Mouse (Mus musculus) adipocyte (in vitro differentiated cells): Measurements from ENCODE around the gene Zfp777.
A peak's percentile ranks its signal among the peaks of the same experiment; 100 is the strongest.

Experiments
- DNase-seq: peaks from one replicate; pipeline ENCODE4 v3.0.0-alpha.2; 2016; ENCODE audit warnings: low spot score

Gene Zfp777

GRCm38 (mm10) chr6:48048426-48049272 lies at the start of gene Zfp777:
Gene Zfp777 (minus strand): TSS chr6:48048911.
- peak; percentile 82 for DNase-seq

GRCm38 (mm10) chr6:48086957-48087715 lies 38.4 kb upstream of the Zfp777 start:
- DNase-seq, result no peak

- DNase-seq, result peak; percentile 88
Observed at GRCm38 (mm10) chr6:48086471-48086878, 37.8 kb upstream of the Zfp777 start, which contains the start of gene Zfp746. Gene Zfp746 (minus strand): TSS chr6:48086593.

DNA sequence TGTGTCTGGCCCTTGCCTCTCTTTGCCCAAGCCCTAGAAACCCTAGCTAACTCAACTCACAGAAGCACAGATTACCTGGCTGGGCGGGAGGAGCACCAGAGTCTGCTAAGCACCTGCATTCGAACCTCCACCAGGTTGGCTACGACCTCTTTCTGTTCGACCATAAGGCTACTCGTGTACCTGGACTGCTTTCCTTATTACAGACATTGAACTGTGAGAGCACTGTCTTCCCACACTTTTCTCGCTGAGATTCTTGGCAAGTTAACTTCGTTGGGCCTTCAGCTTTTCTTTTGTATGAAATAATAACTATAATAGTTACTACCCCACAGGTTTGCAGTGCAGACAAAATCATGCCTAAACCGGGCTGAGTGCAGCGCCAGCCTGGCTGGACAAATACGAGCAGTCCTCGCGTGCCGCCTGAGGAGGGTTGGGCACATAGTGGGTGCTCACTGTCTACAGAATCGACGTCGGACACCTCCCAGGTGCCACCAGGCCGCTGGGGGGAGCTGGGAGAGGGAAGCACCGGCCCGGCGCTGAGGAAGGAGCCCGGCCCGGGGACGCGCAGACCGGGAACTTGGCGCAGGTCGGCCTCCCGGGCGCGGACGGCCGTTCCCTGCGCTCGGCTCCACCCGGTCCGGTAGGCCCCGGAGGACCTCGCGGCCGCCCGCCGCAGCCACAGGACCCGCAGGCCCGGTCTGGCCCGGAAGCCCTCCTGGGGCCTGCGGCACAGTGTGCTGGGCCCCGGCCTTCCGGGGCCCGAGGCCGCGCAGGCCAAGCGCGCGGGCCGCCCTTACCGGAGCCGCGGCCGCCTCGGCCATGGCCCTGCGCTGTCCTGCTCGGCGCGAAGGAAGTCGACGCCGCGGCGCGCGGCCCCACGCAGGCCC lies 37.1 kb upstream of the Zfp777 start:
- DNase-seq, result peak; percentile 66

DNA sequence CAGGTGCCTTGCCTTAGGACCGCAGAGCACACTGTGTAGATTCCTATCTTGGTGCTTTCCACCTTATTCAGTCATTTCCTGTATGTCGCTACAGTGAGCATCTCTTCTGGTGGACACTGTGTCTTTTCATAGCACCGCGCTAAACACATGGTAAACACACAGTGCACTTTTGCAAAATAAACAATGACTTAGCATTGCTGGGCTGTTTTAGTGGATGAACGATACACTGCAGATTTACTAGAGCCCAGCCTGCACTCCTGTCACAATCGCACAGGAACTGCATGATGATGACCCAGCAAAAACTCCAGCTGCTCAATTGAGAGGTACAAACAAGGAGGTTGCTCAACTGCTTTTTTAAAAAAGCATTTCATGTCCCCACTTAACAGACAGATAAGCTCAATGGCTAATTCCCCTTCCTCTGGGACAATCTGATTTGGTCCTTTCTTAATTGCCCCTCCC lies 35.1 kb upstream of the Zfp777 start:
- DNase-seq, result no peak

DNA sequence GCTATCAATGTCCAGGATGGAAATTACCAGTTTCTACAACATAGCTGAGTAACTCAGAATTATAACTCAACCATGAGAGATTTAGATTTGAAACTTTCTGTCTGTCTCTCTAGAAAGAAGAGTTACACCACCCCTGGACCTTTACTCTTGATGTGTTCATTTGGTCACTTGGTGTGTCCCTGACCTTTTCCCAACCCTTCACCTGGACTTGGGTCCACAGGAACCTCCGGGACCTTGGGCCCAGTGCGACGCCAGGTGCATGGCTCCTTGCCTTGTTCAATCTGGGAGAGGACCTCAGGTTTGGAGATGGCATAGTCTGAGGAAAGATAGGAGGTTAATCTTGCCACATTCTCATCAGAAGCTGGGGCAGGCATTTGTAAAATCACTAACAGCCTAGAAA lies 33.2 kb upstream of the Zfp777 start:
- DNase-seq, result no peak

DNA sequence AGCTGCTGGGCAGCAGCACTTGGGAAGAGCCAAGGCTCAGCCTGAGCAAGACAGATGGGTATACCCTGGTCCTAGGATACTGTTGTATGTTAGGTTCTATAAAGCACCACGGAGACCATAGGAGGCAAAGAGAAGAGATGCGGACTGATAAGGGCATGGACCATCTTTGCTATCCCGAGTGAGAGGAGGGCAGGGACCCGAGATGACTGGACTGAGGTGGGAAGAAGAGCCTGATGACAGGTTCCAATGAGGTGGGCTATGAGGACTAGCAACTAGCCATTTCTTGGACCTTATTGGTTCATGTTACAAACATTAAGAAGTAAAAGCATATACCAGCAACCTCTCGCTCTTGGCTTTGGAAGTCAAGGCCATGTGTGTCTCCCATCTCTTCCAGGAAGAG lies 32.3 kb upstream of the Zfp777 start:
- no peak for DNase-seq

GRCm38 (mm10) chr6:48073316-48073715 lies 24.6 kb upstream of the Zfp777 start:
- no peak for DNase-seq

DNA sequence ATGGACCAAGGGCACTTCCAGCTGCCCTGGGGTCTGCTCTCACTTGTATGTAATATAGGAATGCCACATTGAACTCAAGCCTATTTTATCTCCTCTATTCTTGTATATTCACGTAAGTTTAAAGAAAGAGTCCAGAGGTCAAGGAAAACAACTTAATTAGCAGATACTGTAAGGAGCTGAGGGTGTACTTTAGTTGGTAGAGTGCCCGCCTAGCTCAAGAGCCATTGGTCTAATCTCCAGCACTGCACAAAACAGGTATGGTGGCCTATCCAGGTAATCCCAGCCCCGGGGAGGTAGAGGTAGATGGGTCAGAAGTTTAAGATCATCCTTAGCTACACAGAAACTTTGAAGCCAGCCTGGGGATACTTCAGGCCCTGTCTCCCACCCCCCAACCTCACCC lies 18.8 kb upstream of the Zfp777 start:
- DNase-seq, result no peak

GRCm38 (mm10) chr6:48065587-48066075 lies 16.9 kb upstream of the Zfp777 start:
- no peak for DNase-seq

DNA sequence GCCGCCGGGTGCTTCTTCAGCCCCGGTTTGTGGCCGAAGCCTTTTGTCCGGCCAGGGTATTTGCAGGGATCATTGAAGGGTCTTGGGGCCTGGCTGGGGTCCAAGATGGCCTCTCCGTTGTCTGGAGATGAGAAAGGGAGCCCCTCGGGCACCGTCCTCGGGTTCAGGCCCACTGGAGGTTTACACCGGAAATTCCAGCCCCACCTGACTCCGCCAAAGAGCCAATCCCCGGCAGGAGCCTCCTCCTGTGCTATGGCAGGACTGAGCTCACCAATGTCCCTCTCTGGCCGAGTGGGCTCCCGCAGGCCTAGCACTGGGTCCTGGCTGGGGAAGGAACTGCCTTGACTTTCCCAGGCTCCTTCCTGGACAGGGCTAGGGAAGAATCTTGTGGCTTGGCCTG lies 15.7 kb upstream of the Zfp777 start:
- no peak for DNase-seq

DNA sequence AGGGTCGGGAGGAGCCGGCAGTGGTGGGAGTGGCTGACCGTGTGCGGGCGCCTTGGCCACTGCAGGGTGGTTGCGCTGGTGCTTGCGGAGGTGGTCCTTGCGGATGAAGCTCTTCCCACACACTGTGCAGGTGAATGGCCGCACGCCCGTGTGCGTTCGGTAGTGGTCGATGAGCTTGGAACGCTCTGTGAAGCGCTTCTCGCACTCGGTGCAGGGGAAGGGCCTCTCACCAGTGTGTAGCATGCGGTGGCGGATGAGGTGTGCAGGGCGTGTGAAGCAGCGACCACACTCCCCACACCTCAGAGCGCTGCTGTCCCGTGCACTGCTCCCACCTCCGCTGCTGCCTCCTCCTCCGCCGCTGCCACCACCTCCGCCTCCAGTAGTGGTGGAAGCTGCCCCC lies 15.2 kb upstream of the Zfp777 start:
- DNase-seq, result no peak

GRCm38 (mm10) chr6:48060895-48061294 lies 12.2 kb upstream of the Zfp777 start:
- no peak for DNase-seq

- DNase-seq, result no peak
Observed at GRCm38 (mm10) chr6:48060421-48060820, 11.7 kb upstream of the Zfp777 start.

- DNase-seq, result no peak
Observed at GRCm38 (mm10) chr6:48052136-48052535, 3.4 kb upstream of the Zfp777 start.

GRCm38 (mm10) chr6:48051666-48052065 lies 3.0 kb upstream of the Zfp777 start:
- DNase-seq, result no peak

DNA sequence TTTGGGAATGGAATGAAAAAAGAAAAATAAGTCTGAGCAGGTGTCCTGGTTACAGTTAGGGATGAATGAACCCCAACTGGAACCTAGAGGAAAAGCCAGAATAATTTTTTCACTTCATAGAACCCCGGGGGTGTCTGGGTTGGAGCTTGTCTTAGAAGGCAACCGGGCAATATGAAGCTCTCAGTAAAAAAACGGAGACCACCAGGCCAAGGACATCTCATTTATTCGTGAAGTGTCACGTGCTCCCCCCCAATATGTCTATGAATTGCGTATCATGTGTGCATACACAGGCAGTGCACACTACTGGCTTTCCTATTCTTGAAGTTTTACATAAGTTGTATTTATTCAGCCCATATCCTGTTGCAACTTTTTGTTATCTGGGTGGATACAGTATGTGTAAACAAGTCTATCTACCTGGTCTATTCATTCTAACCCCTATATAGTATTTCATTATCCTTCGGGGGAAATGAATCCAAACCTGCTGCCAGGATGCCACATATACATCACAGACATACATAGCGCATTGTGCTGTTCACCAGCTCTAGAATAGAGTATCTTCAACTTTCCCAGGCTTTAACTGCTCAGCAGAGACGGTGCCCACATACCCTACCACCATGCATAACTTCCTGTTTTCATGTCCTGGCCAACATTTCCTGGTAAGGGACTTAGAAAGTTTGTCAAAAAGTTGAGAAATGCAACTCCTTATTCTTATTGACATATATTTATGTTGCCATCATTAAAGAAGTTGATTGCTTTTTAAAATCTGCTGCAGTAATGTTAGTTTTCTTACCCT lies 758 bp upstream of the Zfp777 start:
- no peak for DNase-seq

DNA sequence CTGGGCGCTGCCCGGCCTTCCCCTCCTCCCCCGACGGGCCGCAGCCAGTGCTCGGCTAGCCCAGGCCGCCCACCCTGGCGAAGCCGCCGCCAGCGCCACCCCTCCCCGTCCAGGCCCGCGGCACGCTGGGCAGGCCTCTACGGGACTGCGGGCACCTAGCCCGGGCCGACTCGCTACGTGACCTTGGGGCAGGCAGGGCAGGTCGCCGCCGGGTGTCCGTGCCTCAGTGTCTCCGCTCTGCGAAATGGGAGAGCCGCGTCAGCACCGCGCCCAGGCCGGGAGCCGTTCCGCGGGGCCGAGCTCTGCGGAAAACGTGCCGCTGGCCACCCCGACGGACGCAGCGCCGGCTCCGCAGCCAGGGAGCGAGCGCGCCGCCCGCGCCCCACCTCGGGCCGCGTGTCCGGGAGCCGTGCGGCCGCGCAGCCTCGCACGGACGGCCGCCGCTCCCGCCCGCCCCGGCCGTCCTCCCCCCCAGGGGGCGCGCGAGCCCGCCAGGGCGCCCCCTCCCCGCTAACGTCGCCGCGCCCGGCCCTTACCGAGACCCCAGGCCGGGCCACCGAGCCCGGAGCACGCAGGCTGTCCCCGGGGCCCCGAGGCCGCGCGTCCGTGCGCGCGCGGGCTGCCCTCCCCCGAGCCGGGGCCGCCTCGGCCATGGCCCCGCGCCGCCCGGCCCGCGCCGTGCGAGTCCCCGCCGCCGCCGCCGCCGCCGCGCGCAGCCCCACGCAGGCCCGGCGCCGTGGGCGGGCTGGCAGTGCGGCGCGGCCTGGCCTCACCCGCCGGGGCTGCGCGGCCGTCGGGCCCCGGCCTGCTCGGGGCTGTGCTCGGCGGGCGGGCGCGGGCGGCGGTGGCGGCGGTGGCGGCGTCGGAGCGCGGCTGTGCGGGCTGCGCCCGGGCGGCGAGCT lies 1.0 kb downstream of the Zfp777 start:
- DNase-seq, result peak; percentile 34

GRCm38 (mm10) chr6:48047114-48047449 lies 1.6 kb downstream of the Zfp777 start:
- DNase-seq, result peak; percentile 31

GRCm38 (mm10) chr6:48032661-48033060 lies 16.1 kb downstream of the Zfp777 start:
- no peak for DNase-seq
